Mouse (Mus musculus): Measurements from ENCODE around the gene Ccnk. TPM values are rescaled to one million over a fixed set of nuclear protein-coding genes. Genes with fewer than 3 reads are reported as not detected.
A peak's percentile ranks its signal among the peaks of the same experiment; 100 is the strongest.

Ccnk gene
- 6.0 and 7.4 TPM in 2 replicates for polyA plus RNA-seq (2014; fragmentation: Nextera tagmentation; extraction: Ambion mirVana)

DNA sequence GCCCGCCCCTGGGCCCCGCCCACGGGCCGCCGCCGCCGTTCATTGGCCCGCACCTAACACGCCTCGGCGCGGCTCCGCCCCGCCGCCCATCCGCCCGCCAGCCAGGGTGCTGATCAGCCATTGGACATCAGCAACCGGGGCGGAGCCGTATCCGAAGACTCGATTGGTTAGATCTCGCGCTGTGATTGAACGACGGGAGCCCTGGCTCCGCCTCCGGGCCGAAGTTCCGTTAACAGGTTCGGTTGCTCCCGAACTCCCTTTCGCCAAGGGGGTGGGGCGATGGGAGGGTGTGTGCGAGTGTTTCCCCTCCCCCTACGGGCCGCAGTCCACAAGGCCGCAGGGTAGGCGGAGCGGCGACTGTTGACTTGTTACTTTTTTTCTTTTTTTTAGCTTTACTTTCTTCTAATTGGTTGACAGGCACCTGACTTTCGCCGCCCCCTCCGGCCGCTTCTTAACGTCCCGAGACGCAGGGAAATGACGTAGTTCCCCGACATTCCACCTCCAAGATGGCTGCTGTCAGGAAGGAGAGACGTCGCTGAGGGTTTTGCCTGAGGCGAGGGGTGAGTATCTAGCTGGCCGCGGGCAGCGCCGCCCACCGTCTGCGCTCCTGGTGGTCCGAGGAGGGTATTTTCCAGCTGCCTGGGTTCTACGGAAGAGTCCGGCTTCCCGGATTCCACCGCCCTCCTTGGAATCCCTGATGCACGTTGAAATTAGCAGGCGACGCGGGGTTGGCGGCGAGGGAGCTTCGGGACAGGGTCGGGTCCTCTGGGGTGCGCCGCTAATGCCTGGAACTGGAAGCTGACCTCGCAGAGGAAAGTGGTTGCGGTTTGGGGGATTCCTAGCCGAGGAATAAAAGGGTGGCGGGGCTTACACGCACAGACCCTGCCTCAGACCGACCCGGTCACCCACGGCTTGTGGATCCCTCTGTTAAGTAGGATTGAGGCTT, at the start of gene Ccnk:
TSS of gene Ccnk (plus strand) at position 259 of the 946 bp plus-strand sequence.
- WGBS: under 1% methylated on average over 82 of the region's 82 CpGs
- H3K36me3 ChIP-seq (ENCODE audit: control insufficient read depth, insufficient read depth, low read length): peaks cover 26% of the 10 kb centered on the region
- DNase-seq (peak; percentile 99), ATAC-seq (ENCODE audit: low FRiP score, low TSS enrichment) (peak; percentile 99)
- H3K9ac ChIP-seq (replicated peaks; ENCODE audit: low read length): peak within 1 kb of the TSS; percentile 92
- peak within 1 kb of the TSS; percentile 93 for H3K4me2 ChIP-seq (ENCODE audit: low read length)
- H3K4me3 ChIP-seq (replicated peaks; ENCODE audit: low read depth, low read length): peak within 1 kb of the TSS; percentile 93
- peaks cover 14% of the 10 kb centered on the region for H3K4me1 ChIP-seq (ENCODE audit: control insufficient read depth, insufficient read depth, low read length)
- H3K9me3 ChIP-seq (ENCODE audit: control insufficient read depth, low read length): no peaks in the 10 kb centered on the region
- no peaks in the 10 kb centered on the region for H3K27me3 ChIP-seq (ENCODE audit: control insufficient read depth, insufficient read depth, low read length)
- H3K27ac ChIP-seq (replicated peaks; ENCODE audit: low read depth, low read length): peak within 1 kb of the TSS; percentile 76

DNA sequence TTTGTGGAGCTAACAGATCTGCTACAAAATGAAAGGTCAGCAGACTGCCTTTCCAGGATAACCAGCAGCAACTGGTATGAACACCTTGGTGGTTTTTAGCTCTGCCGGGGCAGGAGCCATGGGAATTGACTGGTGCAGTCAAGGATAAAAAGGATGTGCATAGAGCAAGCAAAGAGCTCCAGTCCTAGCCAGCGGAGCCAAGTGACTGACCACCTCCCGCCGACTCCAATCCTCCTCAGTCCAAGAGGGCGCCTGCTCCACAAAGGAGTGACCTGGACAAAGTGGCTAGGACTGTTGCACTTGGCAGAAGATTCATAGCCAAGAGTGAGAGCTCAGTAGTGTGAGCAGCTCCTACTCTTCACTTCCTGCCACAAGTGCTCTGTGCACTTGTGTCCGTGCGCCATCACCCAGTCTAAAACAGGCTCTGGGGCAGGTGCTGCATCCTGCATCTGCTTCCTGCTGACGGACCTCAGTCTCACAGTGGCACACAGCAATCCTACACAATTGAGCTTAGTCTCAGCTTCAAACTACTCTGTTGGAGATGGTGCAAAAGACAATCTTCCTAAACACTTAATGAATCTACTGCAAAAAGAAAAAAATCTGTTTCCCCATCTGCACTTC, 46.8 kb upstream of the Ccnk start:
- Histone ChIP-seq H3K4me3 (replicated peaks; ENCODE audit: low read depth, low read length) (no peak overlapping the region), H3K4me2 (ENCODE audit: low read length) (no peak overlapping the region), H3K4me1 (ENCODE audit: control insufficient read depth, insufficient read depth, low read length) (no peaks in the 10 kb centered on the region), H3K27me3 (ENCODE audit: control insufficient read depth, insufficient read depth, low read length) (no peaks in the 10 kb centered on the region), H3K9ac (replicated peaks; ENCODE audit: low read length) (no peak overlapping the region), H3K36me3 (ENCODE audit: control insufficient read depth, insufficient read depth, low read length) (peaks cover 16% of the 10 kb centered on the region), H3K9me3 (ENCODE audit: control insufficient read depth, low read length) (no peaks in the 10 kb centered on the region), H3K27ac (replicated peaks; ENCODE audit: low read depth, low read length) (no peak overlapping the region)
- no peak for ATAC-seq (ENCODE audit: low FRiP score, low TSS enrichment)
- WGBS: 93% methylated on average over 8 of the region's 8 CpGs
- DNase-seq: no peak

DNA sequence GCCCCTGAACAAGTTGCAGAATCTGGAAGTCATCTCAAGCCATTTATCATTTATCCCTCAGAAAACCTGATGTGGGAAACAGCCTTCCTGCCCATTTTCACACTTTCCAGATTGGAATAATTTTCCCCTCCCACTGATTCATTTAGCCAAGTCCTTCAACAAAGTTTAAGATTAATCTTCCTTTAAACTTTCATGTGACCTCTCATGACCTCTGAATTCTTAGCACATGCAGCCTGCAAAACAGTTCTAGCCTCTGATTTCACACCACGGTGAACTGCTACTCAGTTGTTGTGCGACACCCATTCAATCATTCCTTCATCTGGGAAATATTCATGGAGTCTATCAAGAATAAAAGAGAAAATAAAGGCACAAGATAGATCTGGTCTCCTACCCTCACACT, 46.2 kb upstream of the Ccnk start:
- no peak for ATAC-seq (ENCODE audit: low FRiP score, low TSS enrichment)

DNA sequence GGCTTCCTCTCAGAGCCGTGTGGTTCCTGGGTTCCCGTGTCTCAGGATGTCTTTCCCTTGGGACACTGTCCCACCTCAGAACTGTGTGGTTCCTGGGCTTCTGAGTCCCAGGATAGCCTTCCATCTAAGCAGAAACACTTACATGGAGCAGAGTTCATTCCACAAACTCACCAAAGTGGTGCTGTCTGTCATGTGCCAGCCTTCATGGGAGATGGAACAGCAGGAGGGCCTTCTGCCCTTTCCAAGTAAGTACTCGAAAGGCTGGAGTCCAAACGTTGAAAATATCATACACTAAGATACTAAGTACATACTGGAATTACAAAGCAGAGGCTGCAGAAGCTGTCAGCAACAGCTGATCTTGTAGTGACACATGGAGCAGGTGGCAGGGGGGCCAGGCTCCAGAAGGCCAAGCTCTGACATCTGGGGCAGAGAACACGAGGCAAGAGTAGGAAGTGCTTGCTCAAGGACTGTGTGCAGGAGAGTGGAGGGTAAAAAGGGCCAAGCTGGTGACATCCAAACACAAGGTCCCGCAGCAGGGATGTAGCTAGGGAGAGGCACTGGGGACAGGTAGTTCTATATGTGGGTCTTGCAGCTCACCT, 43.7 kb upstream of the Ccnk start:
- ATAC-seq (ENCODE audit: low FRiP score, low TSS enrichment): no peak
- Histone ChIP-seq H3K36me3 (ENCODE audit: control insufficient read depth, insufficient read depth, low read length) (peaks cover 8% of the 10 kb centered on the region; the same call in 1 of the 2 replicates), H3K27me3 (ENCODE audit: control insufficient read depth, insufficient read depth, low read length) (no peaks in the 10 kb centered on the region), H3K4me2 (ENCODE audit: low read length) (no peak overlapping the region), H3K27ac (replicated peaks; ENCODE audit: low read depth, low read length) (no peak overlapping the region), H3K4me1 (ENCODE audit: control insufficient read depth, insufficient read depth, low read length) (no peaks in the 10 kb centered on the region), H3K9me3 (ENCODE audit: control insufficient read depth, low read length) (no peaks in the 10 kb centered on the region), H3K4me3 (replicated peaks; ENCODE audit: low read depth, low read length) (no peak overlapping the region), H3K9ac (replicated peaks; ENCODE audit: low read length) (no peak overlapping the region)
- no peak for DNase-seq
- 85% methylated on average over 6 of the region's 6 CpGs for WGBS

More for the DNA sequence above, 46.2 kb upstream of the Ccnk start:
- Histone ChIP-seq H3K4me3 (replicated peaks; ENCODE audit: low read depth, low read length) (no peak overlapping the region), H3K27me3 (ENCODE audit: control insufficient read depth, insufficient read depth, low read length) (no peaks in the 10 kb centered on the region), H3K36me3 (ENCODE audit: control insufficient read depth, insufficient read depth, low read length) (peaks cover 14% of the 10 kb centered on the region), H3K4me1 (ENCODE audit: control insufficient read depth, insufficient read depth, low read length) (no peaks in the 10 kb centered on the region), H3K9ac (replicated peaks; ENCODE audit: low read length) (no peak overlapping the region), H3K27ac (replicated peaks; ENCODE audit: low read depth, low read length) (no peak overlapping the region), H3K4me2 (ENCODE audit: low read length) (no peak overlapping the region), H3K9me3 (ENCODE audit: control insufficient read depth, low read length) (no peaks in the 10 kb centered on the region)
- DNase-seq: no peak
- WGBS: 78% methylated on average over 2 of the region's 2 CpGs

DNA sequence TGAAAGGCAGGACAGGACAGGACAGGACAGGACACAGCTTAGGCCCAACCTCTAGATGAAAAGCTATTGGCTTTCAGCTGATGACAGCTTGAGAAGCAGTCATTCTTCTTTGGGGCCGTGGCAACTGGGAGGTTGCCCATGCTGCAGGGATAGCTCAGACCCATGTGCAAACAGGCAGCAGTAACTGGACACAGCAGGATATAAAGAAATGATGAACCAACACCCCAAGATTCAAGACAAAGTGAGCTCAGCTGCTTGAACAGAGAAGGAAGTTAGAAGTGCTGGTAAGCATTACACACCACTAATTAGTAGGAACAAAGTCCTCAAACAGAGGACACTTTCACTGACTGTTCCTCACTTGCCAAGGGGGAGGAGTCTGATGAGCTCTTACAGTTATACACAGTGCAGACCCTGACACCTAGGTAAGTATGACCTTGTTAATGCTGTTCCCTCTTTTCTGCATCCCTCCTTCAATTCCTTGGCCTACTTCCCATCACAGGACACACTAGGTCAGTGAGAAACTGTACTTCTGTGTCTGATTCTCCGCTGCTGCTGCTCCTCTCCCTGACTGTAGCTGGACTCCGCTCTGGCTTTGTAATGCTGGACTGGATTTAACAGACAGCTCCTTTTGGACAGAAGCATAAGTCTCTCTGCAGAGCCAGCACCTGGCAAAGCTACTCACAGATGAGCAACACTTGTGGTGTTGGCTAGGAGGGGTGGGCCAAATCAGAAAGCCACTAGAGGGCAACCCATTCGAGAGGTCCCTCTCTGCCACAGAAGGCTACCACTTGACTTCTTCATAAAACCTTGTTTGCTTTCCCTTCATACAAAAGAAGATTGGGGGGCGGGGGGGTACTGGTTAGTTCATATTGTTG, 35.5 kb upstream of the Ccnk start:
- no peak for DNase-seq
- no peak overlapping the region for H3K4me3 ChIP-seq (replicated peaks; ENCODE audit: low read depth, low read length)
- no peaks in the 10 kb centered on the region for H3K9me3 ChIP-seq (ENCODE audit: control insufficient read depth, low read length)
- H3K27me3 ChIP-seq (ENCODE audit: control insufficient read depth, insufficient read depth, low read length): no peaks in the 10 kb centered on the region
- no peak overlapping the region for H3K4me2 ChIP-seq (ENCODE audit: low read length)
- 89% methylated on average over 5 of the region's 5 CpGs for WGBS
- peaks cover 10% of the 10 kb centered on the region for H3K36me3 ChIP-seq (ENCODE audit: control insufficient read depth, insufficient read depth, low read length)
- no peak overlapping the region for H3K9ac ChIP-seq (replicated peaks; ENCODE audit: low read length)
- H3K4me1 ChIP-seq (ENCODE audit: control insufficient read depth, insufficient read depth, low read length): no peaks in the 10 kb centered on the region
- H3K27ac ChIP-seq (replicated peaks; ENCODE audit: low read depth, low read length): no peak overlapping the region
- ATAC-seq (ENCODE audit: low FRiP score, low TSS enrichment): no peak

DNA sequence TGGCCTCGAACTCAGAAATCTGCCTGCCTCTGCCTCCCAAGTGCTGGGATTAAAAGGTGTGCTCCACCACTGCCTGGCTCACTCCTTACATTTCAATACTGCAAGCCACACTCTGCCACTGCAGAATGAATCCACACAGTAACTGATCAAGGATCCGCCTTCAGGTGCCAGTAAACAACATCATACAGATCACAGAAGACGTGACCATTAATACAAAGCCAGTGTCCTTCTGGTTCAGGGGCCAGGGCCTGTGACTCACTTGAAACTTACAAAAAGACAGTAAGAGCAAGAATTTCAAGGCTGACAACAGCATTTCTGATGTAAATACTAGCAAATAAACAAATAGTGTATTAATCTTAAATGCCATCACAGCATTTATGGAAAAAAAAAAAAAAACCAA, 34.2 kb upstream of the Ccnk start:
- Histone ChIP-seq H3K27ac (replicated peaks; ENCODE audit: low read depth, low read length) (no peak overlapping the region), H3K4me1 (ENCODE audit: control insufficient read depth, insufficient read depth, low read length) (no peaks in the 10 kb centered on the region), H3K4me2 (ENCODE audit: low read length) (no peak overlapping the region), H3K4me3 (replicated peaks; ENCODE audit: low read depth, low read length) (no peak overlapping the region), H3K9ac (replicated peaks; ENCODE audit: low read length) (no peak overlapping the region), H3K9me3 (ENCODE audit: control insufficient read depth, low read length) (no peaks in the 10 kb centered on the region), H3K36me3 (ENCODE audit: control insufficient read depth, insufficient read depth, low read length) (peaks cover 14% of the 10 kb centered on the region), H3K27me3 (ENCODE audit: control insufficient read depth, insufficient read depth, low read length) (no peaks in the 10 kb centered on the region)
- no peak for ATAC-seq (ENCODE audit: low FRiP score, low TSS enrichment)
- no peak for DNase-seq
- 98% methylated on average over 3 of the region's 3 CpGs for WGBS

DNA sequence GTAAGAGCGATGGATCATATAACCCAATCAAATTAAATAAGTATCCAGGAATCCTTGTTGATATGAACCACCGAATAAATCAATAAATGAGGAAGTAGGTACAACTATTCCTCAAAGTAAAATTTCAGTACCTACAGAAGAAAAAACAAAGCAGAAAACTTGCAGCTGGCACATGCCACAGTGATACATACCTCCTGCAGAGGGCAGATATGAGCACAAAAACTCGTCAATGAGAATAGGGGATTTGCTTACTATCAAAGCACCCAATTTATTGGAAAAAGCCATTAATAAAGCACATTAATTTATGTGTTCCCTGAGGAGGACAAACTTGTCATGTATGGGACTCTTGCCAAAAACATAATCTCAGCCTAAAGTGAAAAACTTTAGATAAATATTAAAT, 29.6 kb upstream of the Ccnk start:
- no peaks in the 10 kb centered on the region for H3K27me3 ChIP-seq (ENCODE audit: control insufficient read depth, insufficient read depth, low read length)
- H3K9ac ChIP-seq (replicated peaks; ENCODE audit: low read length): no peak overlapping the region
- H3K36me3 ChIP-seq (ENCODE audit: control insufficient read depth, insufficient read depth, low read length): peaks cover 26% of the 10 kb centered on the region
- H3K9me3 ChIP-seq (ENCODE audit: control insufficient read depth, low read length): no peaks in the 10 kb centered on the region
- ATAC-seq (ENCODE audit: low FRiP score, low TSS enrichment) (no peak), DNase-seq (peak; percentile 38)
- H3K4me2 ChIP-seq (ENCODE audit: low read length): no peak overlapping the region
- no peaks in the 10 kb centered on the region for H3K4me1 ChIP-seq (ENCODE audit: control insufficient read depth, insufficient read depth, low read length)
- no peak overlapping the region for H3K27ac ChIP-seq (replicated peaks; ENCODE audit: low read depth, low read length)
- H3K4me3 ChIP-seq (replicated peaks; ENCODE audit: low read depth, low read length): no peak overlapping the region
- 74% methylated on average over 3 of the region's 3 CpGs for WGBS

DNA sequence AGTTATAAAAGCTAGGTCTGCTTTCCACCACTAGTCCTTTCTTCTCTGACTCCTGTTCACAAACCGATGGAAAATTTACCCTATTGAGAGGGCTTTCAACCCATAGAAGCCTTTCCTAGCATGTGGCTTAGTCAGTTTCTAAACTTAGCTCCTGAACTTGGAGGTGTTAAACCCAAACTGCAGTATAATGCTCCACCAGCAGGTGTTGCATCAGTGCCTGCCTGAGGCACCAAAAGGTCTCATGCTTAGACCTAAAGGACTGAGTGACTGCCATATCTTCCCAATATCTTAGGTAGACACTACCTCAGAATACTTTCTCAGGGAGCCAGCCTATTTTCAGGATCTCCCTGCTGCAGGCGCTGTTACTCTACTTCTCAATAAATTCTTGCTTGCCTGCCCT, 26.6 kb upstream of the Ccnk start:
- DNase-seq: no peak
- WGBS: 93% methylated on average over 2 of the region's 2 CpGs

More for the DNA sequence above, 26.6 kb upstream of the Ccnk start:
- no peaks in the 10 kb centered on the region for H3K27me3 ChIP-seq (ENCODE audit: control insufficient read depth, insufficient read depth, low read length)
- no peaks in the 10 kb centered on the region for H3K4me1 ChIP-seq (ENCODE audit: control insufficient read depth, insufficient read depth, low read length)
- H3K36me3 ChIP-seq (ENCODE audit: control insufficient read depth, insufficient read depth, low read length): peaks cover 47% of the 10 kb centered on the region
- no peaks in the 10 kb centered on the region for H3K9me3 ChIP-seq (ENCODE audit: control insufficient read depth, low read length)
- ATAC-seq (ENCODE audit: low FRiP score, low TSS enrichment): no peak
- H3K27ac ChIP-seq (replicated peaks; ENCODE audit: low read depth, low read length): no peak overlapping the region
- no peak overlapping the region for H3K4me3 ChIP-seq (replicated peaks; ENCODE audit: low read depth, low read length)
- no peak overlapping the region for H3K4me2 ChIP-seq (ENCODE audit: low read length)
- H3K9ac ChIP-seq (replicated peaks; ENCODE audit: low read length): no peak overlapping the region

Data from midbrain, embryonic 14.5 days (tissue).